Mouse (Mus musculus) Patski (cell line): ENCODE results near the gene Lonrf2. TPM values are rescaled to one million over a fixed set of nuclear protein-coding genes. Genes with fewer than 3 reads are reported as not detected.
A peak's percentile ranks its signal among the peaks of the same experiment; 100 is the strongest.

Source experiments
- ATAC-seq: fragments of 100-300 bp; one replicate; pipeline ENCODE4 v1.8.0; 2021
- CTCF ChIA-PET: fragments of 350-600 bp; sonication (Branson Sonifier 250); formaldehyde crosslinking; loops from one replicate; lab custom pipeline; 2022; ENCODE audit warnings: inconsistent platforms; lab: Charles Lee
- POLR2A ChIA-PET: fragments of 350-600 bp; sonication (Branson Sonifier 250); formaldehyde crosslinking; loops from one replicate; lab custom pipeline; 2022; ENCODE audit warnings: antibody characterized with exemption, inconsistent platforms; lab: Charles Lee
- DNase-seq: peaks from one replicate; pipeline ENCODE4 v3.0.0-alpha.2; 2011; ENCODE audit warnings: low read depth, low spot score
- H3K27me3 ChIP-seq: fragments of 371-371 bp; one replicate; pipeline ENCODE4 v1.5.1; 2021
- CTCF ChIP-seq: fragments of 100-300 bp; IDR thresholded peaks from one replicate; pipeline ENCODE4 v1.5.1; 2021
- in situ Hi-C: fragments of 300-500 bp; cut with MboI; formaldehyde crosslinking; loops from 3 replicates; pipeline ENCODE4 v1.11.1; 2018; ENCODE audit warnings: low pct_unique_long_range_greater_than_20kb, mixed read lengths
- polyA plus RNA-seq: library from polyadenylated mRNA; unstranded; gene quantifications from one replicate; pipeline ENCODE4 v1.2.3, GENCODE M21; 2021

The Lonrf2 gene
- polyA plus RNA-seq, 1 experiment from 2014 or later = 0.62 TPM

- in situ Hi-C loops = loop anchor here (5.0 kb wide), 1 partner anchor 388 kb away; no protein-coding TSS in a partner anchor
- no peak for ATAC-seq
- POLR2A ChIA-PET = no interaction called here
Observed at GRCm38 (mm10) chr1:38770676-38771075, 65.8 kb downstream of the Lonrf2 start.

GRCm38 (mm10) chr1:38769920-38770319, 66.6 kb downstream of the Lonrf2 start:
- in situ Hi-C loops = loop anchor here (5.0 kb wide), 1 partner anchor 388 kb away; no protein-coding TSS in a partner anchor
- CTCF ChIA-PET = interaction anchor here (0.7 to 1.9 kb wide), 10 partner anchors 10 to 585 kb away, joined by 3 to 12 read pairs (median 5); no protein-coding TSS in a partner anchor

More at GRCm38 (mm10) chr1:38770676-38771075, 65.8 kb downstream of the Lonrf2 start:
- no peaks in the 10 kb centered on the region for H3K27me3 ChIP-seq
- CTCF ChIA-PET = interaction anchor here (1.2 to 1.9 kb wide), 6 partner anchors 9 to 584 kb away, joined by 3 to 12 read pairs (median 6); no protein-coding TSS in a partner anchor
- no peak for DNase-seq
- no peak for TF ChIP-seq CTCF

GRCm38 (mm10) chr1:38767812-38768211, 68.7 kb downstream of the Lonrf2 start:
- ATAC-seq (no peak), DNase-seq (no peak)
- CTCF ChIA-PET = interaction anchor here (1.0 to 3.0 kb wide), 4 partner anchors 19 to 583 kb away, joined by 3 to 11 read pairs (median 6); no protein-coding TSS in a partner anchor
- H3K27me3 ChIP-seq = no peaks in the 10 kb centered on the region
- POLR2A ChIA-PET = no interaction called here
- in situ Hi-C loops = no loop called here
- TF ChIP-seq CTCF = peak; percentile 81

More at GRCm38 (mm10) chr1:38769920-38770319, 66.6 kb downstream of the Lonrf2 start:
- ATAC-seq (no peak), DNase-seq (no peak)
- POLR2A ChIA-PET = no interaction called here
- TF ChIP-seq CTCF = peak; percentile 87
- H3K27me3 ChIP-seq = no peaks in the 10 kb centered on the region

GRCm38 (mm10) chr1:38766661-38767572, 69.6 kb downstream of the Lonrf2 start:
- ATAC-seq (no peak), DNase-seq (no peak)
- TF ChIP-seq CTCF = no peak
- ChIA-PET POLR2A (no interaction called here), CTCF (interaction anchor here (1.0 to 3.0 kb wide), 4 partner anchors 20 to 582 kb away, joined by 3 to 11 read pairs (median 6); no protein-coding TSS in a partner anchor)
- in situ Hi-C loops = no loop called here
- H3K27me3 ChIP-seq = no peaks in the 10 kb centered on the region

GRCm38 (mm10) chr1:38766254-38766653, 70.3 kb downstream of the Lonrf2 start:
- ATAC-seq (no peak), DNase-seq (no peak)
- POLR2A ChIA-PET = no interaction called here
- in situ Hi-C loops = no loop called here
- H3K27me3 ChIP-seq = no peaks in the 10 kb centered on the region
- CTCF ChIA-PET = interaction anchor here (2.6 to 3.0 kb wide), 2 partner anchors 373 to 581 kb away, joined by 8 to 11 read pairs; no protein-coding TSS in a partner anchor
- TF ChIP-seq CTCF = no peak

- ChIA-PET POLR2A (no interaction called here), CTCF (interaction anchor here (1.0 to 1.3 kb wide), 3 partner anchors 16 to 579 kb away, joined by 3 to 5 read pairs (median 4); no protein-coding TSS in a partner anchor)
- no peak for TF ChIP-seq CTCF
- ATAC-seq (no peak), DNase-seq (no peak)
- in situ Hi-C loops = no loop called here
- no peaks in the 10 kb centered on the region for H3K27me3 ChIP-seq
Observed at GRCm38 (mm10) chr1:38763960-38764613, 72.4 kb downstream of the Lonrf2 start.

GRCm38 (mm10) chr1:38760424-38760823, 76.1 kb downstream of the Lonrf2 start:
- no peak for DNase-seq
- TF ChIP-seq CTCF = no peak
- ChIA-PET POLR2A (no interaction called here), CTCF (interaction anchor here (1.0 kb wide), 1 partner anchor 575 kb away, joined by 3 read pairs; no protein-coding TSS in a partner anchor)
- ATAC-seq = no peak
- in situ Hi-C loops = no loop called here
- H3K27me3 ChIP-seq = no peaks in the 10 kb centered on the region

GRCm38 (mm10) chr1:38757791-38758403, 78.6 kb downstream of the Lonrf2 start:
- POLR2A ChIA-PET = no interaction called here
- CTCF ChIA-PET = no interaction called here
- H3K27me3 ChIP-seq = no peaks in the 10 kb centered on the region
- DNase-seq = no peak
- in situ Hi-C loops = no loop called here
- ATAC-seq = no peak
- no peak for TF ChIP-seq CTCF

- DNase-seq = no peak
- ChIA-PET CTCF (no interaction called here), POLR2A (no interaction called here)
- peaks cover 6% of the 10 kb centered on the region for H3K27me3 ChIP-seq
- in situ Hi-C loops = no loop called here
- ATAC-seq = no peak
- TF ChIP-seq CTCF = no peak
Observed at GRCm38 (mm10) chr1:38743863-38744262, 92.6 kb downstream of the Lonrf2 start.

Other genes with a start within 250 kb of the Lonrf2 start
- 0.39 TPM for gene Aff3, start 171.8 kb downstream of the Lonrf2 start, polyA plus RNA-seq
- 7.7 TPM for gene Chst10, start 61.5 kb upstream of the Lonrf2 start, polyA plus RNA-seq
- not detected for gene Nms, start 102.4 kb upstream of the Lonrf2 start, polyA plus RNA-seq
- 235 TPM for gene Pdcl3, start 148.9 kb upstream of the Lonrf2 start, polyA plus RNA-seq